In the genomic region with DNA sequence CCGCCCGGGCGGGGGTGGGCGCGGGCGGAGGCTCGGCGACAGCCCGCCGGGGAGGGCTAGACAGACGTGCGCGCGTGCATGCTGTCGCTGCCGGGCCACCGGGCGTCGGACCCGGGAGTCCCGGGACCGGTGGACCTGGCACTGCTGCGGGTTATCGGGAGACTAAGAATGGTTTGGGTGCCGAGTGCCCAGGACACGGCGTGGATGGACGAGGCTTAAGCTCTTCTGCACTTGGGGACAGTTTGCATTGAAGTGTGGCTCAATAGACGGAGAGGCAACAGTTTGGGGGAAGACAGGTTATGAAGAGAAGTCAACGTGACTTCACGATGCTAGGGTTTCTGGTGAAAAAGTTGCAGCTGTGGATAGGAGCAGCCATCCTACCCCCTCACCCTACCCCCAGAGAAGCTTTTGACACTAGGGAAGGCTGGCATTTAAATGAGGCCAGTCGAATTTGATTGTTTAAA, we compare ENCODE assay signal across 8 mouse cellular contexts. TPM values are rescaled to one million over a fixed set of nuclear protein-coding genes. Genes with fewer than 3 reads are reported as not detected.
A peak's percentile ranks its signal among the peaks of the same experiment; 100 is the strongest.
DNase-seq lines count a peak whose midpoint lies in the region; ATAC-seq lines count a peak whose summit lies in the region.

No protein-coding gene starts in this region.

- peak; percentile 14; the same call in 1 of the 2 replicates for ATAC-seq in cerebellum, adult (ENCODE audit: insufficient number of reproducible peaks, low FRiP score, low TSS enrichment)
- ATAC-seq in megakaryocyte, adult 5-6 weeks (ENCODE audit: poor library complexity, severe bottlenecking): no peak
- ATAC-seq in embryonic facial prominence, embryonic 15.5 days (ENCODE audit: insufficient number of reproducible peaks, low FRiP score, low TSS enrichment, low read depth): no peak
- ATAC-seq in intestine, embryonic 14.5 days (replicated peaks; ENCODE audit: low FRiP score, low TSS enrichment, low read depth): no peak
- no peak for ATAC-seq in midbrain, embryonic 15.5 days (replicated peaks)

- peaks cover 44% of the 10 kb centered on the region for H3K4me1 ChIP-seq in megakaryocyte, embryonic 14.5 days
- H3K4me1 ChIP-seq in embryonic facial prominence, embryonic 15.5 days: peaks cover 25% of the 10 kb centered on the region
- H3K4me1 ChIP-seq in intestine, embryonic 14.5 days (replicated peaks; ENCODE audit: control insufficient read depth, insufficient read depth, low read length): peaks cover 20% of the 10 kb centered on the region
- peaks cover 38% of the 10 kb centered on the region for H3K4me1 ChIP-seq in midbrain, embryonic 15.5 days

- H3K4me3 ChIP-seq in megakaryocyte, embryonic 14.5 days (replicated peaks): peak overlapping the region; percentile 98
- peak overlapping the region; percentile 95 for H3K4me3 ChIP-seq in embryonic facial prominence, embryonic 15.5 days (replicated peaks)
- peak overlapping the region; percentile 84 for H3K4me3 ChIP-seq in intestine, embryonic 14.5 days (ENCODE audit: low read depth, low read length)
- H3K4me3 ChIP-seq in midbrain, embryonic 15.5 days: peak overlapping the region; percentile 69

- peak overlapping the region; percentile 69 for H3K4me2 ChIP-seq in embryonic facial prominence, embryonic 15.5 days (replicated peaks)
- H3K4me2 ChIP-seq in intestine, embryonic 14.5 days (ENCODE audit: low read length): peak overlapping the region; percentile 71
- peak overlapping the region; percentile 52 for H3K4me2 ChIP-seq in midbrain, embryonic 15.5 days

- no peaks in the 10 kb centered on the region for H3K36me3 ChIP-seq in megakaryocyte, embryonic 14.5 days (replicated peaks; ENCODE audit: low read length)
- H3K36me3 ChIP-seq in embryonic facial prominence, embryonic 15.5 days: no peaks in the 10 kb centered on the region
- no peaks in the 10 kb centered on the region for H3K36me3 ChIP-seq in intestine, embryonic 14.5 days (ENCODE audit: control insufficient read depth, insufficient read depth, low read length)
- no peaks in the 10 kb centered on the region for H3K36me3 ChIP-seq in midbrain, embryonic 15.5 days (replicated peaks)

- H3K9me3 ChIP-seq in megakaryocyte, embryonic 14.5 days: no peaks in the 10 kb centered on the region
- H3K9me3 ChIP-seq in embryonic facial prominence, embryonic 15.5 days (replicated peaks): no peaks in the 10 kb centered on the region
- H3K9me3 ChIP-seq in intestine, embryonic 14.5 days (ENCODE audit: control insufficient read depth, low read length): no peaks in the 10 kb centered on the region
- H3K9me3 ChIP-seq in midbrain, embryonic 15.5 days: no peaks in the 10 kb centered on the region

- H3K27me3 ChIP-seq in megakaryocyte, embryonic 14.5 days (replicated peaks): peaks cover 16% of the 10 kb centered on the region
- H3K27me3 ChIP-seq in embryonic facial prominence, embryonic 15.5 days: no peaks in the 10 kb centered on the region
- H3K27me3 ChIP-seq in intestine, embryonic 14.5 days (replicated peaks; ENCODE audit: control insufficient read depth, insufficient read depth, low read length): no peaks in the 10 kb centered on the region
- no peaks in the 10 kb centered on the region for H3K27me3 ChIP-seq in midbrain, embryonic 15.5 days (replicated peaks)

- H3K9ac ChIP-seq in embryonic facial prominence, embryonic 15.5 days: peak overlapping the region; percentile 71
- H3K9ac ChIP-seq in intestine, embryonic 14.5 days (ENCODE audit: low read length): peak overlapping the region; percentile 74
- H3K9ac ChIP-seq in midbrain, embryonic 15.5 days: peak overlapping the region; percentile 67

- DNase-seq in cerebellum, postnatal 10 days: no peak
- DNase-seq in intestine, embryonic 14.5 days (ENCODE audit: low spot score): no peak
- DNase-seq in urinary bladder, postnatal 10 days (ENCODE audit: low spot score): no peak

- WGBS in embryonic facial prominence, embryonic 15.5 days: under 1% methylated on average over 32 of the region's 32 CpGs
- WGBS in intestine, embryonic 14.5 days: under 1% methylated on average over 32 of the region's 32 CpGs
- under 1% methylated on average over 32 of the region's 32 CpGs for WGBS in midbrain, embryonic 15.5 days

- peak overlapping the region; percentile 92 for H3K27ac ChIP-seq in embryonic facial prominence, embryonic 15.5 days (replicated peaks)
- H3K27ac ChIP-seq in intestine, embryonic 14.5 days (ENCODE audit: low read depth): peak overlapping the region; percentile 73; the same call in 1 of the 2 replicates
- peak overlapping the region; percentile 100 for H3K27ac ChIP-seq in midbrain, embryonic 15.5 days

RNA-seq across cellular contexts. Expression of a gene that starts 1.3 kb away (rescaled TPM):
- 1.6 and 3.3 TPM in 2 replicates for polyA plus RNA-seq in megakaryocyte, embryonic 14.5 days (2012; ENCODE audit: insufficient read depth, low replicate concordance)
- 0.18 and 1.2 TPM in 2 replicates for total RNA-seq in megakaryocyte, adult 5-6 weeks (2015)
- total RNA-seq in megakaryocyte, adult 5-6 weeks (2017): 1.1 and 1.4 TPM in 2 replicates
- polyA plus RNA-seq in embryonic facial prominence, embryonic 15.5 days (2015; fragmentation: Nextera tagmentation; extraction: Ambion mirVana): 64.8 and 69.0 TPM in 2 replicates
- 31.6 and 37.7 TPM in 2 replicates for polyA plus RNA-seq in intestine, embryonic 14.5 days (2014; fragmentation: Nextera tagmentation; extraction: Ambion mirVana)
- 68.6 and 71.5 TPM in 2 replicates for polyA plus RNA-seq in midbrain, embryonic 15.5 days (2015; fragmentation: Nextera tagmentation; extraction: Ambion mirVana)
